Mouse (Mus musculus) cerebellum, adult 2 months (tissue): Measurements from ENCODE around the gene E2f3.

Source experiments
- CTCF ChIP-seq: fragments of 200-500 bp; IDR thresholded peaks from 2 replicates; pipeline ENCODE4 v1.5.1; 2011; ENCODE audit warnings: low read depth, mild to moderate bottlenecking, control low read depth, low read length, moderate library complexity, borderline replicate concordance; ENCODE audit not compliant: insufficient read depth
- POLR2A ChIP-seq: fragments of 200-500 bp; IDR thresholded peaks from 2 replicates; pipeline ENCODE4 v1.6.1; 2011; ENCODE audit warnings: low read length, control low read depth, borderline replicate concordance; ENCODE audit not compliant: insufficient read depth

- TF ChIP-seq CTCF = no peak
- no peak for TF ChIP-seq POLR2A
These were observed 69.3 kb downstream of the E2f3 start for GRCm38 (mm10) chr13:29916561-29916960.
